Mouse (Mus musculus): ENCODE data around the gene Dock2.

- peak; percentile 60 for TF ChIP-seq CTCF (IDR thresholded peaks at IDR 0.05; ENCODE audit: low read depth)
- no peak for TF ChIP-seq EP300 (IDR thresholded peaks at IDR 0.05; ENCODE audit: low read depth)
Observed at GRCm38 (mm10) chr11:34796097-34796496, 12.4 kb upstream of the Dock2 start.

Measured in liver, postnatal 0 days (tissue).